Mouse (Mus musculus): ENCODE results near the gene Slirp.
"Not testable (repeated sequence)": the region's sequence is repeated elsewhere in the genome, so short reads cannot be mapped to it uniquely, and the experiment has no call there.

Slirp gene

DNA sequence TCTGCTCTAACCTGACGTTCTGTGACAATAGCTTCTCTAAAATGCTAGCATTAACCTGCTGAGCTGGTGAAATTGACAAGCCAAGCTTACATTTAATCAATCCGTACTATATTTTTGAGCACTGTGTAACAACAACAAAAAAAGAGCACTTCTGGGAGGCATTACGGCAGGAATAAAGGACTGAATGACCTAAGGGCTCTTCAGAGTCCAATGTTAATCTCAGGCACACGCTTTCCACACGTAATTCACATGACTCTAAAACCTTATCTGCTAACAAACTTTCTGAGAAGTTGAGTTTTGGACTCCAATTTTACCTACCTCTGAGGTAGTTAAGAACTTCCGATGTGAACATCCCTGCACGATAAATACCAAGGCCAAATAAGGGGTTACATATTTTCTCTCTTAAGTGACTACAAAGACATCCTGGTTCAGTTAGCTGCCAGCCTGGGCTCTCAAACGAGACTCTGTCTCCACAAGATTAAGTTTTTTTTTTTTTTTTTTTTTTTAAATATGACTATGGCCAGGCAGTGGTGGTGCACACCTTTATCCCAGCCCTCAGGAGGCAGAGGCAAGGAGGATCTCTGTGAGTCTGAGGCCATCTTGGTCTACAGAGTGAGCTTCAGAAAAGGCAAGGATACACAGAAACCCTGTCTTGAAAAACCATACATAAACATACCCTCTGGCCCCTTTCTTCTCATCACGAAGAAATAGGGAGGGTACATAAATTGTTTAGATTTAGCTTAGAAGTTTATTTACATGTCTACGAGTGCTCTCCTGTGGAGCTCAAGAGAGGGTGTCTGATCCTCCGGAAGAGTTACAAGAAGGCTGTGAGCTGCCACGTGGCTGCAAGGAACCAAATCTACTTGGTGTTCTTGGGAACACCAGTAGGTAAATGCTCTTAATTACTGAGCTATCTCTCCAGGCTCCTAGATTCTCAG, 1.2 kb upstream of the Slirp start:
- no peak for DNase-seq

DNA sequence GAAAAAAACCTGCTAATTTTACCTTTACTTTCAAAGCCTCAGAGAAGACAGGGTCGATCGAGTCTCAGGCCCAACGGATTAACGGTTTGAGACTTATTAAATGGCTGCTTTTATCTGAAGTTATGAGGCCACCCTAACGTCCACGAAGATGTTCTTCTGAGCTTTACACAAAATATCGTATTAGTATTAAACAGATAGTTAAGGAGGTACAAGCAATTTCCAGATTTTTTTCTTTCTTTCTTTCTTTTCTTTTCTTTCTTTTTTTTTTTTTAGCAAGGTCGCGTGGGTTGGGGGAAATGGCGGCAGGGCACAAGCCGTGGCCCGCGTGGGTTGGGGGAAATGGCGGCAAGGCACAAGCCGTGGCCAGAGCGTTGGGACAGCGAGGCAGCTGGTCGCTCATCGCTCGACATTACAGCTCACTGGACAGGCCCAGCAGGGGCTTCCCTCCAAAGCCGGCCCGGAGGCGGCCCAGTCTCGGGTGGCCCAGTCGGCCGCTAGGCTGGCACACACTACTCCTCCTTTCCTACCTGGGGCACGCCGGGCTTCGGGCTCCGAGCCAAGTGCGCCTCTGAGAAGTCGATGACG, 489 bp upstream of the Slirp start:
- DNase-seq = no peak

DNA sequence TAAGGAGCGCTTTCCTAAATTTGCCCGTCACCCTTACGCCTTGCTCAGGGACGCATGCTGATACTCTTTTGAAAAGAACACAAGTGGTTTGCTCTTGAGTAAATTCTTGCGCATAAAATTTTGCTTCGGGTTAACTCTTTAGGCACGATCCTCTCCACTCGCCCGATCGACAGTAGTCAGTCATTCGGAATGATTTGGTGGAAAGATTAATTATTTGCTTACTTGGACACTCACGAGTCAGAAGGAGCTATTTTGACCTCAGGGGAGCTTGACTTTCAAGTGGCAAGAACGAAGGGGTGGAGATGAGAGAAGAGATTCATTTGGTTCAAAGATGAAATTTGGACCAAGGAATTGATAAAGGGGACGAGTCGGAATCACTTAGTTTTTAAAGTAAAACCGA, 515 bp downstream of the Slirp start:
- no peak for DNase-seq

DNA sequence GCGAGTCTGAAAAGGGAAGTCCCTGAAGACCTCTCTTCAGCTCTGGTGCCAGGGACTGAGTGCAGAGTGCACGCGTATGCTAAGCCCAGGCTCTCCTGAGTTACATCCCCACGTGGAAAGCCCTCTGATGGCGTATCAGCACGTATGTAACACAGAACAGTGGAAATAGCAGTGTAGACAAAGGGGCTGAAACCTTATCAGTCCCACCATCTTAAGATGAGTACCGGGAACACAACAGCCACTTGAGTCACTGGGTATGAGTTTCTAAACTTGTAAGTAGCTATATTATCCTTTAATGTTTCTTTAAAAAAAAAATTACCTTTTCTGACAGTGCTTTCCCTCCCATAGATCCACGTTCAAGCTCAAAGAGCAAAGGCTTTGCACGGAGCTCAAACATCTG, 5.8 kb downstream of the Slirp start:
- no peak for DNase-seq

DNA sequence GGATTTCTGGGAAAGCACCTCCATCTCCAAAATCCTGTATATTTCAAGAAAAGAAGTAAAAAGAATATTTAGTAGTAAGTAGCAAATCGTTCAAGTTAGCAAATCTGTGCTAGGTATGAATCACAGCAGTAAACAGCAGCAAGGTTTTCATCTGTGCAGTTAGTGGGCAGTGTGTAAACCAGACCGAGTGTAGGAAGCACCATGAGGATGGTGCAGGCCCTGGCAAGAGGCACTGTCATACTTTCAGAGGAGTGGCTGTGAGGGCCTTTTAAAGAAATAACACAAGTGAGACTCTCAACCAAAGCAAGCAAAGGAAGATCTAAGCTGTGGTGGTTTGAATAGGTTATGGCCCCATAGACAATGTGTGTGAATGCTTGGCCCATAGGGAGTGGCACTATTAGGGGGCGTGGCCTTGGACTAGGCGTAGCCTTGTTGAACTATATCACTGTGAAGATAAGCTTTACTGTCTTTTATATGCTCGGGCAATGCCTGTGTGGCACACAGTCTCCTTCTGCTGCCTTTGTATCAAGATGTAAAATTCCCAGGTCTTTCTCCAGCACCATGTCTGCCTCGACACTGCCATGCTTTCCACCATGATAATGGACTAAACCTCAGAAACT, 21.1 kb downstream of the Slirp start:
- no peak for DNase-seq

DNA sequence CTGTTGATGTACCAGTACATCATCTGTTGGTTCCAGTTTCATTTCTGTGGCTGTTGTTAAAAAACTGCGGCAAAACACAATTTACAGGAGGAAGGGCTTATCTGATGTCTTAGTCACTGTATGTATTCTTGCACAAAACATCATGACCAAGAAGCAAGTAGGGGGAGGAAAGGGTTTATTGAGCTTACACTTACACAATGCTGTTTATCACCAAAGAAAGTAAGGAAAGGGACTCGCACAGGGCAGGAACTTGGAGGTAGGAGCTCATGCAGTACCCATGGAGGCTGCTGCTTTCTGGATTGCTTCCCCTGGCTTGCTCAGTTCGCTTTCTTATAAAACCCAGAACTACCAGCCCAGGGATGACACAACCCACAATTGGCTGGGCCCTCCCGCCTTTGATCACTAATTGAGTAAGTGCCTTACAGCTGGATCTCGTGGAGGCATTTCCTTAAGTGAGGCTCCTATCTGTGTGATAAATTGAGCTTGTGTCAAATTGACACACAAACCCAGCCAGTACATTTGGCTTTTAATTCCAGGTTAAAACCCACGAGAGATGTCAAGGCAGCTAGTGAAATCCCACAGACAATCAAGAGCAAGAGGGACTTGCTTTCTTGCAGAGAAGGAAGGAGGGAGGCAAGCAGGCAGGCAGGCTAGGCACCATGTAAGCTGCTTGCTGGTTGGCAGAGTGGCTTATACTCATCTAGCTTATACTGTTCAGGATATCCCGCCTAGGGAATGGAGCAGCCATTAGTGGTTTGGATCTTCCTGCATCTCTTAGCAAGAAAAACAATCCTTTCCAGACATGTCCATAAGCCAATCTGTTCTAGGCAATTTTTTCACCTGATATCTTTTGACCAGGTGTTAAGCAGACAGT, 26.8 kb downstream of the Slirp start:
- DNase-seq = no peak

DNA sequence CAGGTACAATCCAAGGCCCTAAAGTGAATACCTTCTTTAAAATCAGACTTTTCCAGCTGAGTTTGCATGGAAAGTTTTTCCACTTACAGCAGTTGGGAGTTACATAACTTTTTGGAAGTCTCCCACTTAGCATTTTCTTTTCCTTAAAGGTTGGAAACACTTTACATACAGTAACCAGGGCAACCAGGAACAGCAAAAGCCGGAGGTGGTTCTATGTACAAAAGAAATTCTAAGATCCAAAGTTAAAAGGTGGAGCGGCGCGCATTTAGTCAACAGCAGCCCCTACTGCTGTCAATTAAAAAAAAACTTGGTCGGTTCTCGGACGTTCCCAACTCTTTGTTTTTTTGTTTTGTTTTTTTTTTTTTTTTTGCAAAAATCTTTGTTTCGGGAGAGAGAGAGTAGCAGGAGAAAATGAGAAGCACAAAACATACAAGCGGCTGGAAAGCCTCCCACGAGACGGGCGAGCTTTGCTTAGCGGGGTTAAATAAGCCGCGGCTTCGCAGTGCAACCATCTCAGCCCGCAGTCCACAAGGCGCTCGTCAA, 27.8 kb downstream of the Slirp start:
- no peak for DNase-seq

DNA sequence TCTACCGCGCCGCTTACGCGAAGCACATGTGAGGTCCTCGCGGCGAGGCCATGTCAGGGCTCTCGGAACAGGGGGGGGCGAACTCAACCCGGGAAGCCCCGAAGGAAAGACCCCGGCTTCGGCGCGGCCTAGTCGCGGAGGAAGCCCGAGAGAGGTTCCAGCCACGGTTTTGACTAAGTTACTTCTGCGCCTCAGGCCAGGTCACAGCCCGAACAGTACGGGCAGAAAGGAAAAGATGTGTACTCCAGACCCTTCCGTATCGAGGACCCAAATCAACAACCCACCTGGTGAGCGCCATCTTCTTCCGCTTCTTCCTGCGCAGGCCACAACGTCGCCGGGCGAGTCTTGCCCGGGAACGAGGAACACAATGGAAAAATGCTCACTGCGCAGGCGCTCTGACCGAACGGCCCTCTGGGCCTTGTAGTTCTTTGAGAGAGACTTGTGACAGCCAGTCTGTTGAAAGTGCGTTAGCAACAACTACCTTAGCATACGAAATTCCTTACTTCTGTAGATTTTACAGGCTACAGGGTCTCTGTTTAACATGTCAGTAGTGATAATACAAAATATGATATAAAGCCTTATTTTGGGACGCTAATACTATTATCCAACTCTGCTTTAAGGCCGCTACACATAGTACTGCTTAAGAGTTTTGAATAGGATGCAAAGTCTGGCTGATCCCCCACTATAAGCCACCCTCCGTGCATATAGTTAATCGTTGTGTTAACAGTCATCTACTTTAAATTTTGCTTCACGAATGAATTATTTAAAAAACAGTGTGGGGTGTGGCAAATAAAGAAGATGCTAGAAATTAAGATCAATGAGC, 28.5 kb downstream of the Slirp start, which contains the start of gene Snw1:
Snw1 (minus strand) TSS at position 311 of the 823 bp plus-strand sequence.
- peak; percentile 91 for DNase-seq

DNA sequence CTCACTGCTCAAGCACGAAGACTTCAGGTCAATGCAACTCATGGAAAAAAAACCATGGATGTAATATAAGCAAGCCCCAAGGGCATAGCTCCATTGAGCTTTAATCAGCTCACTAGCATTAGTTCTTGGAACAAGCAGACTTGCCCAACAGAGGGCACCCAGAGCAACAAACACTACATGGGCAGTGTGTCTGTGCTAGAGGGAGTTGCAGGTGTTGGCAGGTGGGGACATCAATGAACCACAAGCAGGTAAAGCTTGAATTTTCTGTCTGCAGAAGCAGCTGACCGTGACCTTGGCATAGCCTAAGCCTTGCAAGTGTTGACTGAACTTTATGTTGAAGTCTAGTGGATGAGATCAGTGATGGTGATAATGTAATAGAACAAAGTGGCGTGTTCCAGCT, 31.1 kb downstream of the Slirp start:
- no peak for DNase-seq

DNA sequence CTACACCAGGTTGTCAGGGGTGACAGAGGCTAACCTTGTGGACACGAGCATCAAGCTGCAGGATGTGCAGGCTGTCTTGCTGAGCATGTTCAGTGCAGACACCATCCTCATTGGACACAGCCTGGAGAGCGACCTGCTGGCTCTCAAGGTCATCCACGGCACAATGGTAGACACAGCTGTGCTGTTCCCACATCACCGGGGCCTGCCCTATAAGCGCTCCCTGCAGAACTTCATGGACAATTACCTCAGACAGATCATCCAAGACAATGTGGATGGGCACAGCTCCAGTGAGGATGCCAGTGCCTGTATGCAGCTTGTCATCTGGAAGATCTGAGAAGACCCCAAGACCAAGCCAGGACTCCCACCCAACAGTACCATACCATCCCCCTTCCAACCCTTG, 38.8 kb downstream of the Slirp start:
- not testable (repeated sequence) for DNase-seq

DNA sequence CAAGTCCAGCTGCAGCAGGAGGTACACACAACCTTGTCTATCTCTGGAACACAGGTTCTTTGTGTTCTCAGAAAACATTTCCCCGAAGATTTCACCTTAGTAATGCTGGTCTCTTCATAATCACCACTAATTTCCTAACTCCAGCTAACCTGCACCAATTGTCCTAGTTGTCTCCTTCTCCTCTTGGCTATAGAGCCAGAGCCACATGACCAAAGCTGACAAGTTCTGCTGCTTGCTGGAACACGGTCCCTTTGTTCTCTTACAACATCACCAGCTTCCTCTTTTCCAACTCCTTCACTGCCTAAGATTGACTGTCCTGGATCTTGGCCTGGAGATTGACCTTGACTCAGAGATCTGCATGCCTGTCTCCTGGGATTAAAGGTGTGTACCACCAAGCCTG, 45.0 kb downstream of the Slirp start:
- not testable (repeated sequence) for DNase-seq

DNA sequence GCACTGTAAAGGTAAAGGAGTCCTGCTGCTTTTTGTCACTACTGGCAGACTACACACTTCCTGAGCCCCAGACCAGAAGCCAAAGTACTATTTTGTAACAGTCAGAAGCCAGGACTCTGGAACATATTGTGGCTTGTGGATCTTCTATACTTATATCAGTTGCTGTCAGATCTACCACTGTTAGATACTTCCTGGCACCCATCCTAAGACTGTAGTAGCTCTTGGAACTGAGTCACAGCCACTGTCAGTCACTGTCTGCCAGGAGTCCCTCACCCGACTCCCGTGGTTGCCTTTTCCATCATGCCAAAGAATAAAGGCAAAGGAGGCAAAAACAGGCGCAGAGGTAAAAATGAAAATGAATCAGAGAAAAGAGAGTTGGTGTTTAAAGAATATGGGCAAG, 50.7 kb downstream of the Slirp start, which contains the start of gene Gm5788:
Gm5788 (plus strand) TSS at position 301 of the 400 bp plus-strand sequence.
- not testable (repeated sequence) for DNase-seq
